Mouse (Mus musculus): ENCODE data around the gene Itga3. TPM values are rescaled to one million over a fixed set of nuclear protein-coding genes. Genes with fewer than 3 reads are reported as not detected.

Gene Itga3
- not detected for total RNA-seq (2023)

GRCm38 (mm10) chr11:95076536-95077111, at the start of gene Itga3:
Gene Itga3 (minus strand): TSS chr11:95076801.

GRCm38 (mm10) chr11:95119990-95120632, 43.5 kb upstream of the Itga3 start, which contains the start of gene Dlx3:
Gene Dlx3 (plus strand): TSS chr11:95120119.

GRCm38 (mm10) chr11:95041139-95041609, 35.4 kb downstream of the Itga3 start, which contains the start of gene Pdk2:
Gene Pdk2 (minus strand): TSS chr11:95041354.

GRCm38 (mm10) chr11:95009629-95010014, 67.0 kb downstream of the Itga3 start, which contains the start of gene Samd14:
Gene Samd14 (plus strand): TSS chr11:95009879.

Other genes starting within 250 kb of the Itga3 start
- 100 to 1,000 TPM; 370 to 474 TPM for gene Col1a1, start 140.6 kb downstream of the Itga3 start, total RNA-seq (2023)
- gene Hils1, start 109.2 kb downstream of the Itga3 start, total RNA-seq (2023), result not detected
- gene Sgca, start 100.5 kb downstream of the Itga3 start, total RNA-seq (2023), result not detected
- gene Ppp1r9b, start 85.8 kb downstream of the Itga3 start, total RNA-seq (2023), result 100 to 1,000 TPM; 111 to 115 TPM
- 10 to 100 TPM in 1 of 2 experiments, 1 to 10 TPM in 1; 7.4 to 11.7 TPM for gene Samd14, start 66.9 kb downstream of the Itga3 start, total RNA-seq (2023)
- gene Pdk2, start 35.4 kb downstream of the Itga3 start, total RNA-seq (2023), result 1 to 10 TPM; 4.0 to 5.4 TPM
- gene Dlx3, start 43.3 kb upstream of the Itga3 start, total RNA-seq (2023), result under 1 TPM in 1 of 2 experiments, not detected in 1; 0.28 TPM
- gene Dlx4, start 69.5 kb upstream of the Itga3 start, total RNA-seq (2023), result not detected
- not detected for gene Tac4, start 184.7 kb upstream of the Itga3 start, total RNA-seq (2023)
- gene Kat7, start 233.4 kb upstream of the Itga3 start, total RNA-seq (2023), result 10 to 100 TPM; 81.6 to 94.3 TPM